Mouse (Mus musculus) intestine, postnatal 0 days (tissue): ENCODE data around the gene Slc52a3. TPM values are rescaled to one million over a fixed set of nuclear protein-coding genes. Genes with fewer than 3 reads are reported as not detected.
A peak's percentile ranks its signal among the peaks of the same experiment; 100 is the strongest.
"Not testable (repeated sequence)": the region's sequence is repeated elsewhere in the genome, so short reads cannot be mapped to it uniquely, and the experiment has no call there.

Experiments
- ATAC-seq: fragments of 200-750 bp; cut with Nextera tagmentation; 2 replicates; pipeline ENCODE4 v1.8.0; 2017; ENCODE audit warnings: mild to moderate bottlenecking, moderate TSS enrichment, moderate library complexity
- H3K27ac ChIP-seq: fragments of 300-500 bp; sonication (generic); 2 replicates; pipeline ENCODE4 v1.5.1; 2014; ENCODE audit warnings: mild to moderate bottlenecking, low read depth, low read length, moderate library complexity
- H3K27me3 ChIP-seq: fragments of 300-500 bp; sonication (generic); replicated peaks from 2 replicates; pipeline ENCODE4 v1.6.1; 2014; ENCODE audit warnings: low read length, mixed read lengths; ENCODE audit not compliant: control insufficient read depth, insufficient read depth
- H3K36me3 ChIP-seq: fragments of 300-500 bp; sonication (generic); 2 replicates; pipeline ENCODE4 v1.6.1; 2014; ENCODE audit warnings: mild to moderate bottlenecking, moderate library complexity; ENCODE audit not compliant: control insufficient read depth, insufficient read depth
- H3K4me1 ChIP-seq: fragments of 300-500 bp; sonication (generic); replicated peaks from 2 replicates; pipeline ENCODE4 v1.6.1; 2014; ENCODE audit warnings: antibody characterized with exemption, low read length, mixed read lengths; ENCODE audit not compliant: control insufficient read depth, insufficient read depth
- H3K4me2 ChIP-seq: fragments of 300-500 bp; sonication (generic); replicated peaks from 2 replicates; pipeline ENCODE4 v1.6.1; 2014; ENCODE audit warnings: low read depth, mild to moderate bottlenecking, moderate library complexity
- H3K4me3 ChIP-seq: fragments of 300-500 bp; sonication (generic); 2 replicates; pipeline ENCODE4 v1.5.1; 2014; ENCODE audit warnings: low read depth, low read length
- H3K9ac ChIP-seq: fragments of 300-500 bp; sonication (generic); 2 replicates; pipeline ENCODE4 v1.6.1; 2014; ENCODE audit warnings: mild to moderate bottlenecking, low read depth, low read length
- H3K9me3 ChIP-seq: fragments of 300-500 bp; sonication (generic); 2 replicates; pipeline ENCODE4 v1.6.1; 2016; ENCODE audit warnings: mixed run types; ENCODE audit not compliant: control insufficient read depth
- CTCF ChIP-seq: sonication (generic); IDR thresholded peaks from 2 replicates; pipeline ENCODE4 v1.5.1; 2016; ENCODE audit warnings: low read depth, mild to moderate bottlenecking, control low read depth, antibody characterized with exemption, moderate library complexity
- WGBS: fragments of 180-500 bp; shearing (Covaris S2); extraction: QIAGEN DNeasy Blood & Tissue Kit; methylation state at CpG from one replicate; pipeline ENCODE4 v1.1.7; 2014; 5-methylcytosine and 5-hydroxymethylcytosine counted together
- polyA plus RNA-seq: library from polyadenylated mRNA; unstranded; fragments of >200 nt; fragmentation: Nextera tagmentation; extraction: Ambion mirVana; gene quantifications from 2 replicates; pipeline ENCODE4 v1.2.1, GENCODE M21; 2015

The Slc52a3 gene
- polyA plus RNA-seq, 1 experiment from 2014 or later: 15.7 TPM

DNA sequence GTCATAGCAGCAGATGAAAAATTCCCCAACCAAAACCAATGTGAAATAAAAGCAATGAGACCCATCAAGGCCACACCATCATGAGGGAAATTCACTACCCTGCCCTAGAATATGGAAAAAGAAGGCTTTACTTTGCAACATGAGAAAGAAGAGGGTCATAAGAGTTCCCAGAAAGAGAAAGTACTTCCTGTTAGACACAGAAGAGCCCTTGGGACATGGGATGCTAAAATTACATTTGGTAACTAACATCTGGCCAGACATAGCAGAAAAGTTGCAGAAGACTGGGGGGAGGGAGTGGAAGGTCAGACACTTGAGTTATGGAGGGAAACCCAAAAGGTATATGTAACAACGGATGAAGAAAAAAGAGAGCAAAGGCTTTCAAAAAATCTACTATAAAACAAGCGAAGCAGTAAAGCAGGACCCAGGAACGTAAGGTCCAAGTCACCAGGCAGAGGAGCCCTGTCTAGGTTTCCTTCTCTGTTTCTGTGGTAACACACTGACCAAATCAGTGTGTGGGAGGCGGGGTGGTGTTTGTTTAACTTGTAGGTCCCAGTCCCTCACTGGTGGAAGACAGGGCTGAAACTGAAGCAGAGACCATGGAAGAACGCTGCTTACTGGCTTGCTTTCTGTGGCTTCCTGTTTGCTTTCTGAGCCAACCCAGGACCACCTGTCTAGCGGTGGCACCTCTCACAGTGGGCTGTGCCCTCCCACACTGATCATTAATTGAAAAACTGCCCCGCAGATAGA, 10.7 kb upstream of the Slc52a3 start:
- WGBS: 45% methylated on average over 7 of the region's 7 CpGs
- H3K27ac ChIP-seq: no peak overlapping the region
- no peak overlapping the region for H3K9ac ChIP-seq
- TF ChIP-seq CTCF: no peak
- H3K9me3 ChIP-seq: no peaks in the 10 kb centered on the region
- no peak for ATAC-seq
- H3K36me3 ChIP-seq: no peaks in the 10 kb centered on the region
- H3K4me3 ChIP-seq: no peak overlapping the region
- no peak overlapping the region for H3K4me2 ChIP-seq
- H3K27me3 ChIP-seq: no peaks in the 10 kb centered on the region
- no peaks in the 10 kb centered on the region for H3K4me1 ChIP-seq

DNA sequence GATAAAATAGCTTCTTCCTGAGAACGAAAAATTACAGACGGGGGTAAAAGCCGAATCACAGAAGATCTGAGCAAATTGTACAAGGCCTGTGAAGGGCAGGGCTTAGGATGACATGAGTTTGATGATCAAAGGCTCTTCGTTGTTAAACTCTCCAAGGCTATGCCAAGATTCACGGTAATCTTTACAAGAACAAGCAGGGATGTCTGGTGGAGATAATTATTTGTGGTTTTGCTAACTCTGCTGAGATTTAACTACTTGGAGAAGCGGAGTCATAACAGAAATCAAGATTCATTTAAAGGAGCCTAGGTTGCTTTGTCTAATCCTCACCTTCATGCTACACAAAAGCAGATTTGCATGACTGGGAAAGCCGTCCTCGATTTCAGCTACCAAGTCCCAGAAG, 9.4 kb upstream of the Slc52a3 start:
- H3K27me3 ChIP-seq: no peaks in the 10 kb centered on the region
- H3K4me2 ChIP-seq: no peak overlapping the region
- H3K9me3 ChIP-seq: no peaks in the 10 kb centered on the region
- no peaks in the 10 kb centered on the region for H3K4me1 ChIP-seq
- TF ChIP-seq CTCF: no peak
- H3K4me3 ChIP-seq: no peak overlapping the region
- H3K27ac ChIP-seq: no peak overlapping the region
- WGBS: 82% methylated on average over 8 of the region's 8 CpGs
- H3K9ac ChIP-seq: no peak overlapping the region
- H3K36me3 ChIP-seq: no peaks in the 10 kb centered on the region
- ATAC-seq: no peak

DNA sequence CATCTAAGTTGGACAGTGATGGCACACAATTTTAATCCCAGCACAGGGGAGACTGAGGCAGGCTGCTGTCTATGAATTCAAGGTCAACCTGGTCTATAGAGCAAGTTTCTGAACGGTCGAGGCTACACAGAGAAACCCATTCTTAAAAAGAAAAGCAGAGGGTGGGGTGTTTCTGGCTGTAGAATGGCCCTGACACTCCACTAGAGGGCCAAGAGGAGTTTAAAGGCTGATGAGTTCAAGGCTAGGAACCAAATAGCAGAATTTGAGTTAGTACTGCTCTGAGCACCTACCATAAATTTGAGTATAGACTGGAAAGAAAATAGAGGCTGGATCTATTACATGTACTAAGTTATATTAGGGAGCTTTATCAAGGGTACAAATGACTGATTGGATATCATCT, 7.3 kb upstream of the Slc52a3 start:
- Histone ChIP-seq H3K36me3 (no peaks in the 10 kb centered on the region), H3K27me3 (no peaks in the 10 kb centered on the region), H3K9me3 (no peaks in the 10 kb centered on the region), H3K4me2 (no peak overlapping the region), H3K4me1 (no peaks in the 10 kb centered on the region), H3K4me3 (no peak overlapping the region), H3K27ac (no peak overlapping the region), H3K9ac (no peak overlapping the region)
- WGBS: 63% methylated on average over 2 of the region's 2 CpGs
- ATAC-seq: no peak
- no peak for TF ChIP-seq CTCF

DNA sequence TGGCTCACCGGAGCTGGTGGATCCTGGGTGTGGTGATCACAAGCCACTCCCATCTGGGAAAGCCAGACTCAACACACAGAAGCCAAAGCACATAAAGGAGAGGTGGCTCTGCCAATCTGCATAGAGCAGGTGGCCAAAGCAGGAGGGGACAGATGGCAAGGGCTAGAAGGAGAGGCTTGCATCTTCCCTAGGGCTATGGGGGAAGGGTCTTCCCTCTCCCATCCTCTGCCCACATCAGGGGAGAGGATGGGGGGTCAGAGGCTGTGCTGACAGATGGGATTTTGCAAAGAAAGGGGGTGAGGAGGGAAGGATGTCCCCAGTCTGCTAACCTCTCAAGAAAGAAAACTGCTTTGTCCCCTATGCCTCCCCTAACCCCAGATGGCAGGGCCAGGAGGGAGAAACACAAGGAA, 5.3 kb upstream of the Slc52a3 start:
- Histone ChIP-seq H3K36me3 (no peaks in the 10 kb centered on the region), H3K27me3 (peaks cover 4% of the 10 kb centered on the region; the same call in 1 of the 2 replicates), H3K4me1 (no peaks in the 10 kb centered on the region), H3K27ac (no peak overlapping the region), H3K9ac (no peak overlapping the region), H3K4me3 (no peak overlapping the region), H3K9me3 (no peaks in the 10 kb centered on the region), H3K4me2 (no peak overlapping the region)
- 3% methylated on average over 1 of the region's 1 CpGs for WGBS
- no peak for TF ChIP-seq CTCF
- no peak for ATAC-seq

DNA sequence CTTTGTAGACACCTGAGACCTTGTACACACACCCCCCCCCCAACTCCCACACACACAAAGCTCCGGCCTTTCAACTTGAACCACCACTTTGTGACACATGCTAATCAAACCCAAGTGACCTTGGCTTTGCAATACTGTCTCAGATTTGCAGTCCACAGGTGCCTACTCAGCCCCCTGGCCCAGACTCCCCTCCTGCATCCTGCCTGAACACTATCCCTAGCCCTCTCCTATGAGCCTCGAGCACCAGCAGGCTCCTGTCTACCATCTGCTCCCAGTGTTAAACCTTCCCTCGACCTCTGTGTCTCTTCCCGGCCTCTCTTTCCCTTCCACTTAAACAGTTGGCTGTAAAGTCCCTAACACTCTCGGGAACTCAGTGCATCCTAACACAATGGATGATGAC, 4.9 kb upstream of the Slc52a3 start:
- no peaks in the 10 kb centered on the region for H3K36me3 ChIP-seq
- 38% methylated on average over 5 of the region's 5 CpGs for WGBS
- H3K9me3 ChIP-seq: no peaks in the 10 kb centered on the region
- TF ChIP-seq CTCF: no peak
- ATAC-seq: no peak
- H3K4me1 ChIP-seq: 0 out of 2 replicates have a peak, but pooled peaks cover 1% of the 10 kb centered on the region
- H3K27me3 ChIP-seq: peaks cover 4% of the 10 kb centered on the region; the same call in 1 of the 2 replicates
- no peak overlapping the region for H3K27ac ChIP-seq
- H3K4me2 ChIP-seq: no peak overlapping the region
- no peak overlapping the region for H3K4me3 ChIP-seq
- no peak overlapping the region for H3K9ac ChIP-seq

DNA sequence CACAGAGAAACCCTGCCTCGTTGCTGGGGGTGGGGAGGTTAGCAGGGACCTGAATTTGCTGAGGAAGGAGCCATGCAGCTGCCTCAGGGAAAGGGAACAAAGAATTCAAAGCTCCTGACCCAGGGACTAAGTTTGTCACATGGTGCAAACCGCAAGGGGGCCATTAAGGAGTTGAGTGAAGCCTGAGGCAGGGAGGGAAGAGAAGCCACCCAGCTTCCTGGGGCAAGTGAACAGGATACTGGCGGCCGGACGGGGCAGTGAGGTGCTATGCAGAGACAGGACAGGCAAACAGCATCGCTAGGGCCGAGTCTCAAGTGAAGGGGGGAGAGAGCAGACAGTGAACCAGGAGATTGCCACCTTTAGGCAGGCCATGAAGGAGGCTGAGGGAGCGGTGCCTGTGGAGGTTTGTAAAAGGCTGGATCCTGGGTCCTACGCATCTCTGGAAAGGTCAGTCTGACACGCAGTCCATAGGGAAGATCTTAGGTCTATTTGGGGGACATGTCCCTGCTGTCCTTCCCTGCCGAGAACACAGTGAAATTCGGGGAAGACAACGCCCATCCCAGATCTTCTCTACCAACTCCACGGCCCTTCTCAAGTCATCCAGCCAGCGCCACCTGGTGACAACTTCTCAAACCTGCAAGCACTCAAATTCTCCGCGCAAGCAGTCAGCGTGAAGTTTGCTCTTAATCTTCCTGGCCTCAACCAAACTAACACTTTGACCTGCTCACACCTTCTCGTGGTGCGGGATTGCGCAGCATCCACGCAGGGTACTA, 1.8 kb upstream of the Slc52a3 start:
- peak; percentile 9; the same call in 1 of the 2 replicates for ATAC-seq
- 13% methylated on average over 22 of the region's 22 CpGs for WGBS
- peak; percentile 95 for TF ChIP-seq CTCF
- H3K36me3 ChIP-seq: no peaks in the 10 kb centered on the region
- H3K4me3 ChIP-seq: no peak overlapping the region
- peaks cover 4% of the 10 kb centered on the region; the same call in 1 of the 2 replicates for H3K27me3 ChIP-seq
- peak overlapping the region; percentile 48 for H3K4me2 ChIP-seq
- H3K4me1 ChIP-seq: 0 out of 2 replicates have a peak, but pooled peaks cover 4% of the 10 kb centered on the region
- H3K9ac ChIP-seq: no peak overlapping the region
- no peak overlapping the region for H3K27ac ChIP-seq
- no peaks in the 10 kb centered on the region for H3K9me3 ChIP-seq

DNA sequence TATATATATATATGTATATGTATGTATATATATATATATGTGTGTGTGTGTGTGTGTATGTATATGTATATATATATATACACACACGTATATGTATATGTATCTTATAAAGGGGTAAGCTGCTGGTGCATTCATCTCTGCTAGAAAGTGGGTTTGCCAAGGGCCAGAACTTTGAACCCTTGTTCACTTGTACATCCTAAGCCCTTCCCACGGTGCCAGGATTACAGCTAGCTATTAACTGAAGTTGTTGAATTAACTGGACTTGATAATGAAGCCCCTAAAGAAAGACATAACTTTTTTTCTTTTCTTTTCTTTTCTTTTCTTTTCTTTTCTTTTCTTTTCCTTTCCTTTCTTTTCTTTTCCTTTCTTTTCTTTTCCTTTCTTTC, 872 bp downstream of the Slc52a3 start:
- H3K9ac ChIP-seq, H3K27me3 ChIP-seq, H3K36me3 ChIP-seq, H3K27ac ChIP-seq, H3K4me3 ChIP-seq, H3K9me3 ChIP-seq, H3K4me1 ChIP-seq: not testable (repeated sequence)
- ATAC-seq: peak; percentile 18; the same call in 1 of the 2 replicates
- WGBS: 25% methylated on average over 2 of the region's 2 CpGs
- peak overlapping the region; percentile 74 for H3K4me2 ChIP-seq
